Mouse (Mus musculus): Measurements from ENCODE around the gene Msi2.

Gene Msi2

GRCm38 (mm10) chr11:88470599-88470998 lies 247.7 kb downstream of the Msi2 start:
- DNase-seq = no peak

GRCm38 (mm10) chr11:88468996-88469395 lies 249.3 kb downstream of the Msi2 start:
- DNase-seq = no peak

- peak; percentile 49 for DNase-seq
These were observed 250.6 kb downstream of the Msi2 start for GRCm38 (mm10) chr11:88467498-88468245.

- no peak for DNase-seq
These were observed 254.4 kb downstream of the Msi2 start for GRCm38 (mm10) chr11:88463951-88464350.

- no peak for DNase-seq
These were observed 255.5 kb downstream of the Msi2 start for GRCm38 (mm10) chr11:88462789-88463188.

GRCm38 (mm10) chr11:88461601-88462000 lies 256.7 kb downstream of the Msi2 start:
- DNase-seq = no peak

- peak; percentile 65 for DNase-seq
These were observed 258.2 kb downstream of the Msi2 start for GRCm38 (mm10) chr11:88459946-88460736.

GRCm38 (mm10) chr11:88457241-88457738 lies 261.0 kb downstream of the Msi2 start:
- DNase-seq = peak; percentile 71

GRCm38 (mm10) chr11:88454867-88455806 lies 263.2 kb downstream of the Msi2 start:
- DNase-seq = peak; percentile 82

GRCm38 (mm10) chr11:88449180-88449579 lies 269.1 kb downstream of the Msi2 start:
- DNase-seq = no peak

GRCm38 (mm10) chr11:88448571-88448970 lies 269.7 kb downstream of the Msi2 start:
- DNase-seq = no peak

- peak; percentile 90 for DNase-seq
These were observed 271.0 kb downstream of the Msi2 start for GRCm38 (mm10) chr11:88447350-88447749.

GRCm38 (mm10) chr11:88443905-88444304 lies 274.4 kb downstream of the Msi2 start:
- peak; percentile 59 for DNase-seq

- peak; percentile 80 for DNase-seq
These were observed 275.0 kb downstream of the Msi2 start for GRCm38 (mm10) chr11:88443291-88443690.

- no peak for DNase-seq
These were observed 276.2 kb downstream of the Msi2 start for GRCm38 (mm10) chr11:88441871-88442740.

- DNase-seq = no peak
These were observed 279.7 kb downstream of the Msi2 start for GRCm38 (mm10) chr11:88438659-88439058.

GRCm38 (mm10) chr11:88436596-88436995 lies 281.7 kb downstream of the Msi2 start:
- no peak for DNase-seq

GRCm38 (mm10) chr11:88435543-88435942 lies 282.8 kb downstream of the Msi2 start:
- no peak for DNase-seq

GRCm38 (mm10) chr11:88431363-88432269 lies 286.7 kb downstream of the Msi2 start:
- DNase-seq = peak; percentile 85

- DNase-seq = no peak
These were observed 288.0 kb downstream of the Msi2 start for GRCm38 (mm10) chr11:88430292-88430691.

GRCm38 (mm10) chr11:88429680-88430079 lies 288.6 kb downstream of the Msi2 start:
- DNase-seq = no peak

Measured in retina, postnatal 1 day (tissue).